Mouse (Mus musculus): ENCODE data around the gene Oprd1. TPM values are rescaled to one million over a fixed set of nuclear protein-coding genes. Genes with fewer than 3 reads are reported as not detected.

Gene Oprd1
- 1.4 and 2.2 TPM in 2 replicates for polyA plus RNA-seq (2021; fragmentation: Nextera tagmentation)
- long read RNA-seq, experiment 1, full-length matches to known transcripts, result 3 of 5 reads
- long read RNA-seq, experiment 1, partial matches to known transcripts, result 0 of 5 reads
- long read RNA-seq, experiment 1, other reads (novel, unspliced or antisense), result 2 of 5 reads
- long read RNA-seq, experiment 2, result 0 reads

GRCm38 (mm10) chr4:132144080-132144841, at the start of gene Oprd1:
TSS of gene Oprd1 (minus strand) at chr4:132144486.

GRCm38 (mm10) chr4:132074933-132075769, 69.1 kb downstream of the Oprd1 start, which contains the start of gene Epb41:
TSS of gene Epb41 (minus strand) at chr4:132075321.

GRCm38 (mm10) chr4:132074077-132074932, 70.0 kb downstream of the Oprd1 start, which contains the start of gene Gm10300:
TSS of gene Gm10300 (plus strand) at chr4:132074697.

Other genes starting within 250 kb of the Oprd1 start
- 2.1 and 8.7 TPM in 2 replicates for gene Tmem200b, start 222.7 kb downstream of the Oprd1 start, polyA plus RNA-seq (2021; fragmentation: Nextera tagmentation)
- gene Gm10300, start 69.8 kb downstream of the Oprd1 start, polyA plus RNA-seq (2021; fragmentation: Nextera tagmentation), result 0.13 and 0.21 TPM in 2 replicates
- 5.7 and 7.3 TPM in 2 replicates for gene Epb41, start 69.2 kb downstream of the Oprd1 start, polyA plus RNA-seq (2021; fragmentation: Nextera tagmentation)
- gene Ythdf2, start 67.8 kb upstream of the Oprd1 start, polyA plus RNA-seq (2021; fragmentation: Nextera tagmentation), result 39.7 and 47.6 TPM in 2 replicates
- 8.7 and 17.9 TPM in 2 replicates for gene Gmeb1, start 117.1 kb upstream of the Oprd1 start, polyA plus RNA-seq (2021; fragmentation: Nextera tagmentation)
- 29.4 and 31.9 TPM in 2 replicates for gene Taf12, start 129.9 kb upstream of the Oprd1 start, polyA plus RNA-seq (2021; fragmentation: Nextera tagmentation)
- gene Rab42, start 158.9 kb upstream of the Oprd1 start, polyA plus RNA-seq (2021; fragmentation: Nextera tagmentation), result 7.7 and 7.9 TPM in 2 replicates
- gene Trnau1ap, start 185.1 kb upstream of the Oprd1 start, polyA plus RNA-seq (2021; fragmentation: Nextera tagmentation), result 47.1 and 59.3 TPM in 2 replicates
- 6.4 and 7.5 TPM in 2 replicates for gene Rcc1, start 209.1 kb upstream of the Oprd1 start, polyA plus RNA-seq (2021; fragmentation: Nextera tagmentation)